Mouse (Mus musculus): ENCODE measurements around the gene Ghrhr.

Ghrhr gene

DNA sequence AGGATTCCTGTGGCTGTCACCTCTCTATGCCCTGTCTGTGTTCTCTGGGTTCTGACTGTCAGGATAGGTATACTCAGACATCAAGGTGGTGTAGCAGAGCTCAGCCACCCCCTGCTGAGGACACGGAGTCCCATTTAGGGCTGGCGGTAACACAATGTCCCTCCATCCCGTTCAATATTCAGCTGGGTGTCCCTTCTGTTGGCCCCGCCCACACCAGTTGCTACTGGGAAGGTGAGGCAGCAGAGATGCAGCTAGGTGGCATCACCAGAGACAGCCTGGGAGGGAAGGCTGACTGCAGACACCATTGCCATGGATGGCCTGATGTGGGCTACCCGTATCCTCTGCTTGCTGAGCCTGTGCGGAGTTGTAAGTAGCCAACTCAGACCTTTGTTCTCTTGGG is at the start of gene Ghrhr:
Gene Ghrhr (plus strand): TSS at position 220 of the 400 bp plus-strand sequence.
- DNase-seq (ENCODE audit: low spot score) = no peak

DNA sequence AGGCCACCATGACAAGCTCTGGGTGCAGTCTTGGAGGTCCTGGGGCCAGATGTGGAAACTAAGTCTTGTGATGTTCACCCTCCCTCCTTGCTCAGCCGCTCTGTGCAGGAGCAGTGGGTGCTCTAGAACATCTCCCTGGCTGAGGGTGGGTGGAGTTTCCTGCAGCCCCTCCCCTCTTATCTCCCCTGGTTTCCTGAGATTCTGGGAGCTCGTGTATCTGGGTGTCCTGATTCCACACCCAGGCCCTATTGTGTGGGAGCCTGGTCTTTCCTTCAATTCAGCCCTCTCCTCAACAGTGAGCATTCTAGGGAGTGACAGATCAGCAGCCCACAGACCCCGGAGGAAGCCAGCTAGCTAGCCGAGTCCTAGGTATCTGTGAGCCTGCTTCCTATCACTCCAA is 49.8 kb upstream of the Ghrhr start:
- DNase-seq (ENCODE audit: low spot score) = no peak

DNA sequence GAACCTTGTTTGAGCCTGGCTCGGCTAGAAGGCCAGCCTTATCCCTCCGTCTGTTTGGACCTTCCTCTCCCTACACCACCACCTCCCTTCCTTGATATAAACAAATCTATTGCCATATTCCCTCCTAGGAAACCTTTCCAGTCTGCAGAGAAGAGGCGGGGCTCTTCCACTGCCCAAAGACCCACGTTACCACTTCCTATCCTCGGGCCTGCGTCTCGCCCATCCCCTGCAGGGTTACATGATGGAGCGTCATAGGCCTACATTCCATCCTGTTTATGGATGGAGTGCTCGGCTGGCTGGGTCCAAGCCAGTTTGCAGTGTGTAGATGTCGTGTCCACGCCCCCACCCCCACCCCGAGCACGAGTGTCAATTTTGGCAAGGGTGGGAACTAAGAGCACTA is 48.8 kb upstream of the Ghrhr start:
- DNase-seq (ENCODE audit: low spot score) = no peak

DNA sequence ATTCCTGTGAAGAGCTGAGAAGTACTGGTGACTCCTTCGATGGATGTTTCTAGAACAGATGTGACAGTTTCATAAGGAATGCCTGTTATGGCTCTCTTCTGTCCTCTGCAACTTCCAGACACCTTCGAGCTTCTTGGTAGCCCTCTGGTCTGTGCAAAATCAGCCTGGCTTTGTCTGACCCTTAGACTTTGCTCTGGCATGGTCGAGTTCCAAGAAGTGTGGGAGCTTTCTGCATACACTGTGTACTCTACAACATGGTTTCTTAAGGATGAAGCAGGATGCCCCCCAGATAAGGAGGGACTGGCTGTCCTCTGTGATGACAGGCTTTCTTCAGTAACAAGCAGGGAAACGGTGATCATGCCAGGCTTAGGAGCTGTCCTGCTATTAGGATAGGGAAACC is 47.9 kb upstream of the Ghrhr start:
- no peak for DNase-seq (ENCODE audit: low spot score)

DNA sequence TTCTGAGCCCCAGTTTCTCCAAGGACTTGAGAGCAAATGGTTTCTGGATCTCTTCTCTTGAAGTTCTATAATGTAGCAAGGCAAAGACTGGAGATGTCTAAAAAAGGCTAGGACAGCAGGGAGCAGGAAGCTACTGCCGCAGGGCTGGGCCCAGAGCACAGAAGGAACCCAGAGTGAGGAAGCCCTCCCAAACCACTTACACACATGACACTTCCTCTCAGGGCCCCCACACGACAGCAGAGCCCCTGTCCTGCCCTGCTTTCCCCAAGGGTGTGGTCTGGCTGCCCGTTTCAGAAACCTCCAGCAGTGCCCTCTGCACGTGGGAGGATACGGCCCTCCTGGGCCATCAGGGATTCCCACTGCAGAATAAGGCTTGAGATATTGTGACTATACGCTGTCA is 44.8 kb upstream of the Ghrhr start:
- no peak for DNase-seq (ENCODE audit: low spot score)

DNA sequence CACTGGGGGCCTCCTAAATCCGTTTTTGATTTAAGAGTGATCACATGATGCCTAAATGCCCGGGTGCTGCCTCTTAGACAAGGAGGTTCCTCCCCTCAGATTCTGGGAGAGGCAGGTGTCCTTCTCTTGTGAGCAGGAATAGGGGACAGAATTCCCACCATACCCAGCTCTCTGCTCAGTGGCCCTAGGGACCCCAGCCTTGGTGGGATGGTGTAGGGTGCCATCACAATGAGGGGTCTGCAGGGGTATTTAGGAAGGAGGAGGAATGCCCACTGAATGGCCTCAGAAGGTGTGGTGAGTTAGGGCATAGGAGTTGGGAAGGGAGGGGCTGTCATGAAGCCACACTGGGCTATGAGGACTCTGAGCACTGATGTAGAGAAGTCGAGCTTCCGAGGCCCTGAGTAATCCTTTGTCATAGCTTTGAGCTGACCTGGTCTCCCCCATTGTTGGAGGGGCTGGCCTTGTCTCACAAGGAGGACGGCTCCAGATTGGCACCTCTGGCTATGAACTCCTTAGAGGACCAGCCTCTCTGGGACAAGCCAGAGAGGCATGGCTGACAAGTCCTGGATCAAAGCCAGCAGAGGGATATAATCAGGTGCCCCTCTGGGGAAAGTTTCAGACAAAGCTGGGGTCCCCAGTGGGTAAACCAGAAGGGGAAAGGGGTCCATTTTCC is 43.9 kb upstream of the Ghrhr start:
- no peak for DNase-seq (ENCODE audit: low spot score)

DNA sequence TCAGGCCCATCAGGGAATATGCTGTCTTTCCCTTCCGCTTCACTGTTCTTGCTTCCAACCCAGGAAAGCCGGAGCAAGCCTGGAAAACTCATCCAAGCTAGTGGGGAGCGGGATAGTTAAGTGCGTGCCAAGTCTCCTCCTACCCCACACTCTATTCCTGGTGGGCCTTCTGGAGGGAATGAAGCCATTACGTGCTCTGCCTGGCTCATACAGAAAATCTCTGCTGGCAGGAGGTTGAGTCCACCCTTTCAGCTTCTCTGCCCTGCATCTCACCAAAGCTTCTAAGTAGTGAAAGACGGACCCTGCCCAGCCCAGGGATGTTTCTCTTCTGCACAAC is 43.4 kb upstream of the Ghrhr start:
- no peak for DNase-seq (ENCODE audit: low spot score)

DNA sequence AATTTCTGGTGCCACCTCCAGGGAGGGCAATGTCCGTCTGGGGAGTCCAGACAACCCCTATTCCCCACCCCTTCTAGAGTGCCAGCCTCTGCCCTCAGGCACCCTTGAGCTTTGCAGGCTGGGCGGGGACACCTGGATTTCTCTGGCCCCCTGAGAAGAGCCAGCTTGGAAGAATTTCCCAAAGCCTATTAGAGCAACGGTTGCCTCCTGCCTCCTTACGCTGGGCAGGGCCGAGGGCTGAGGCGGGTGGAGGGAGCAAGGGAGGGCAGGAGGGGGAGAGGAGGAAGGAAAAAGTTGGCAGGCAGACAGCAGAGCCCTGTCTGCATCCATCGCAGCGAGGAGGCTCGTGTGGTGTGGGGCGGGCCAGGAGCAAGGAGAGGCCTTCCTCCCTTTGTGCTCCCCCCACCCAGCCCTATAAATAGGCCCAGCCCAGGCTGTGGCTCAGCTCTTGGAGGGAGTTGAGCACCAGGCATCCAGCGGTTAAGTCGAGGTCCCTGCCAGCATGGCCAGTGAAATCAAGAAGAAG is 40.0 kb upstream of the Ghrhr start, which contains the start of gene Aqp1:
Gene Aqp1 (plus strand): TSS at position 444 of the 526 bp plus-strand sequence.
- peak; percentile 47 for DNase-seq (ENCODE audit: low spot score)

DNA sequence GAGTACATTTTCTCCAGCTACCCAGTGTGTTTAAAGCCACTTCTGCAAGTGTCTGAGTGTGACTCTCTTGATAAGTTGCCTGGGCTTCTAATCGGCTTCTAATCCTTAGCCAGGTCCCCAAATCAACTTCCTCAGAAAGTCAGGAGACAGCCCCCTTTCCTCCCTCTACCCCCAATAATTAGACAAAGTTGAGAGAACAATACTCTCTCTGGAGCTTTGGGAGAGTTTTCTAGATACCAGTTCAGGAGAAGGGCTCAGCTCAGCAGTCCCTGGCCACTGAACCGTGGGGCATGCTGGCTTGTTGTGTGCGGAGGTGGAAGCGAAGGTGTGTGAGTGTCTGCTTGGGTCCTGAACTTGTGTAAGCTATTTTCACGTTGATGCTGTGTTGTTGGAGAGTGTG is 38.9 kb upstream of the Ghrhr start:
- DNase-seq (ENCODE audit: low spot score) = no peak

DNA sequence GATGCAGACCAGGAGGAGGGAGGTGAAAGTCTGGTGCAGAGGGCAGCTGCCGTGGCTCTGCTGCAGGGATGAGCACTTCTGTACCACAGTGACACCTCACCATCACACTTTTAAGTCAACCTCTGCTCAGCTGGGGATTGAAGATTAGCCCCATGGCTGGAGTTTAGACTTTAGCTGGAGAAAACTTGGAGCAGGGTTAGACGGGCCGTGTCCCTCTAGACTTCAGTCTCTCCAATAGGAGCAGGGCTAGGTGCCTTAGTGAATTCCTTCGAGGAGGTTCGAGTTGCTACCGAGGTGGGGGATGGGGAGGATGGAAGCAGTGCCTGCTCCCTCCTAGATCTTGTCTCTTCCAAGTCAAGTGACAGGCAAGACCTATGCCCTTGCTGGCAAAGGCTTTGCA is 38.0 kb upstream of the Ghrhr start:
- DNase-seq (ENCODE audit: low spot score) = no peak

DNA sequence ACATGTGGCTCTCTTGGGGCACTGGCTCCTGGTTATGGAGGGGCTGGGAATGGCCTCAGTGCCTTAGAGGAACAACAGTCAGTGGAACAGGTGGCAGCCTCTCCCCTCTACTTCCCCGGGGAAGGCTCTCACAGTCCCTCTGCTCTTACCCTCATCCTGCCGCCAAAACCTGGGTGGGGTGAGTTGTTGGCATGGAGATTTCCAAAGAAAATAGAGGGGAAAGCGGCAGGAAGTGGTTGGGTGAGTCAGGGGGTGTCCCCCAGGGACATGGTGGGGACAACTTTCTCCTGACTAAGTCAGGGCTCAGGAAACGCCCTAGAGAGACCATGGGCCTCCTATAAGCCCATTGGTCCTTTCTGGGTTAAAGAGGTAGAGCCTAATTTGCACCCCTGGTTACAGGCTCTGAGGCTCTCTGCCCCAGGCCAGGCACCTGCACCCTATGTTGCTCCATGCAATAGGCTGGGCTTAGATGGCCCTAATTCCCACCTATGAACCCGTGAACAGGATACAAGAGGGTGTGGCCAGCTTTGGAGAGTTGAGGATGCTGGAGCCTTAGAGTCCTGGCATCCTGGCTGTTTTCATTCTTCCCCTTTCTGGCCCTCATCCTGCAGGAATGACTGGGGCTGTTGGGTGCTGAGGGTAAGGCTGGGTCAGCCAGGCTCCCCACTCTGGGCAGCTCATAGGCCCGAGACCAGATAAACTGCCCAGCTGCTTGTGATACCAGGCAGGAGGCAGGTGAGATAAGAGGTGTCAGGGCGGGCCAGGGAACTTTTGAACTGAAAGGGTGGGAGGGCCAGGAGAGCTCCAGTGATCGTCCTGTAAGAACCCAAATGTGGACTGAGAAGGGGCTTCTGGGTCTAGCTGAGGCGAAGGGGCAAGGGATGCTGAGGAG is 36.9 kb upstream of the Ghrhr start:
- DNase-seq (ENCODE audit: low spot score) = no peak

DNA sequence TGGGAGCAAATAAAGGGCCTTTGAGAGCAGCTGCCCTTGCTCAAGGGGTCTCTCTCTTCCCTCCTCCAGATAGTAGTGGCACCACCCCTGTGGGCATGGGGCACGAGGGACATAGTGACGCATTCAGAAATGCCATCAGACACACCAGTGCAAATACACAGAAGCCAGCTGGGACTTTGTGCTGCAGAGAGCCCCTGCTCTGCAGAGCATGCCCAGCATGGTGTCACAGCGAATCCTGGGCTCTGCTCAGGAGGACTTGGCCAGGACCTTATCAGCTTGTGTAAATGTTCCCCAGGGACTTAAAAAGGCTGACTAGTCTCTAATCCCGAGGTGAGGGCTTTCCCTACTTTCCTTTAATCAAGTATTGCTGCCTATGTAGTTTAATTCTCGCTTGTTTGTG is 34.4 kb upstream of the Ghrhr start:
- DNase-seq (ENCODE audit: low spot score) = no peak

DNA sequence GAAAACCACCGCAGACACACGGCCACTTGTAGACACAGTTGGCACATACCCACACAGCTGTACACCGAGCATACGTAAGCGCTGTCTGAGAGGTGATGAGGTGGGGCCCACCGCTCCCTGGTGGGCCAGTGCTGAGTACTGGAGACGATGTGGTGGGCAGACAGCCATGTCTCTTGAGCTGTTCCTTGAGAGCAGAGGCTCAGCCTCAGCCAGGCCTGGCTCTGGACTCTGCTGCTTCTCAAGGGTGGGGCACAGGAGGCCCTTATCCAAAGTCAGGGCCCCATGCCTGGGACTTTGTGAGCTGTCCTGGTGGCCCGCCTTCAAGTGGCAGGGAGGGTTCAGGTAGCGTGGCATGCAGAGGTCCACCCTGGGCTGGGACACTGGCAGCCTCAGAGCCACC is 33.8 kb upstream of the Ghrhr start:
- no peak for DNase-seq (ENCODE audit: low spot score)

DNA sequence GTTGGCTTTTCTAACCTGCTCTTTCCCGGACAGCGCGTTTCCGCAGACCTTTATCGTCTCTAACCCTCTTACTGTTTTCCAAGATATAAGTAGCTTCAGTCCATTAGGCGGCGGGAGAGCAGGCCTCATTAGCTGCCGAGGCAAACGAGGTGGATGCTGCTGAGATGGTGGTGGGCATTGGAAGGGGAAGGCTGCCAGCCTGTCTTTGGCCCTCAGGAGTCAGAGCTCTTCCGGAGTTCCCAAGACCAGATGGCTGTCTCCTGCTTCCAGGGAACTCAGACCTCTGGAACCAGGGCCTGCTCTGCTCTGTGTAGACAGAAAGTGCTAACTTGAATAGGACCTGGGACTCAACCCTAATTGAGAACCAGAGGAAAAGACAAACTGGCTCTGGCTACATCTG is 32.6 kb upstream of the Ghrhr start:
- no peak for DNase-seq (ENCODE audit: low spot score)

DNA sequence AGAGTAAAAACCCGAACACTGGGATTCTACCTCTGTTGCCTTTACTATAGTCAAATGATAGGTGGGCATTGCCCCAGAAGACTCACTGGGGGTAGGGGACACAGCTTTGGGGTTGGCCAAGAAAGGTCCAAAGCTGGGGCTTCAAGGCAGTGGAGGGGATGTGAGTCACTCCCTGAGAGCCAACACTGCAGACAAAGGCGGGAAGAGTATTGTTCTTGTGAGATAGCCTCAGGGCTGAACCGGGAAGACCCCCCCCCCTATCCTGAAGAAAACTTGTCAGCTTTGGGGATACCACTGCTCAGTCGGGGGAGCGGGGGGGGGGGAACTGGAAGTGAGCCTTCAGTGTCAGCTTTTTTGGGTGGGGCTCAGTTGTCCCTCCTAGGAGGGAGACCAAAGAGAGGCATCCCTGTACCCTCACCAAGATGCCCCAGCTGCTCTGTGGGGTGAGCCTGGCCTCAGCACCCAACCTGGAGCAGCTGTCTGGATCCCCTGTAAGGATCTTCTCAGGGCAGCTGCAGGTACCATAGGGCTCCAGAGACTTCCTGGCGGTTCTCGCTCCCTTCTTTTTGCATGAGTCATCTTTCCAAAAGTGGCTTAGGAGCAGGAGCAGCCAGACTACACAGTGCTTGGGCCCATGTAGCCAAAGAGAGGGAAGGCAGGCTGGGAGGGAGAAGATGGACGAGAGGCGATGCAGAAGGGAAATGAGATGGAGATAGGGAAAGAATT is 31.6 kb upstream of the Ghrhr start:
- DNase-seq (ENCODE audit: low spot score) = no peak

DNA sequence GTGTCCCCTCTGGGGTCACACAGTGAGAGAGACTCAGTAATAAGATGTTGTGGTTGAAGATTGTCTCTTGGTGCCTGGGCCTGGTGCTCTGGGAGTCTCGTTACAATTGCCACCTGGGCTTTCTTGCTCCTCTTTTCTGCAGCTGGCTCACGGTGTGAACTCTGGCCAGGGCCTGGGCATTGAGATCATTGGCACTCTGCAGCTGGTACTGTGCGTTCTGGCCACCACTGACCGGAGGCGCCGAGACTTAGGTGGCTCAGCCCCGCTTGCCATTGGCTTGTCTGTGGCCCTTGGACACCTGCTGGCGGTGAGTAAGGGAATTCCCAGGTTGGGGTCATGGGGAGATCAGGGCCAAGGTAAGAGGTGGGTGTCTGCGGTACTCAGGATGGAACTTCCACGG is 30.8 kb upstream of the Ghrhr start:
- DNase-seq (ENCODE audit: low spot score) = no peak

DNA sequence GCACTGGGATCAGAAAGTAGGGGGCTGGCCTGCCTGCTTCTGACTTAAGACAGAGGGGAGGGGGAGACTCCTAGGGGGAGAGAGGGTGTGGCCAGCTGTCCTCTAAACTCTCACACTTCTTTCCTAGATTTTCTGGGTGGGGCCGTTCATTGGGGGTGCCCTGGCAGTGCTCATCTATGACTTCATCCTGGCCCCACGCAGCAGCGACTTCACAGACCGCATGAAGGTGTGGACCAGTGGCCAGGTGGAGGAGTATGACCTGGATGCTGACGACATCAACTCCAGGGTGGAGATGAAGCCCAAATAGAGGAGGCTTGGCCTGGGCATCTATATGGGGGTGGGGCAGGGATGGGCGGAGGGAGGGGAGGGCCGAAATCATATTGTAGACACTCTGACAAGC is 29.6 kb upstream of the Ghrhr start:
- DNase-seq (ENCODE audit: low spot score) = no peak

DNA sequence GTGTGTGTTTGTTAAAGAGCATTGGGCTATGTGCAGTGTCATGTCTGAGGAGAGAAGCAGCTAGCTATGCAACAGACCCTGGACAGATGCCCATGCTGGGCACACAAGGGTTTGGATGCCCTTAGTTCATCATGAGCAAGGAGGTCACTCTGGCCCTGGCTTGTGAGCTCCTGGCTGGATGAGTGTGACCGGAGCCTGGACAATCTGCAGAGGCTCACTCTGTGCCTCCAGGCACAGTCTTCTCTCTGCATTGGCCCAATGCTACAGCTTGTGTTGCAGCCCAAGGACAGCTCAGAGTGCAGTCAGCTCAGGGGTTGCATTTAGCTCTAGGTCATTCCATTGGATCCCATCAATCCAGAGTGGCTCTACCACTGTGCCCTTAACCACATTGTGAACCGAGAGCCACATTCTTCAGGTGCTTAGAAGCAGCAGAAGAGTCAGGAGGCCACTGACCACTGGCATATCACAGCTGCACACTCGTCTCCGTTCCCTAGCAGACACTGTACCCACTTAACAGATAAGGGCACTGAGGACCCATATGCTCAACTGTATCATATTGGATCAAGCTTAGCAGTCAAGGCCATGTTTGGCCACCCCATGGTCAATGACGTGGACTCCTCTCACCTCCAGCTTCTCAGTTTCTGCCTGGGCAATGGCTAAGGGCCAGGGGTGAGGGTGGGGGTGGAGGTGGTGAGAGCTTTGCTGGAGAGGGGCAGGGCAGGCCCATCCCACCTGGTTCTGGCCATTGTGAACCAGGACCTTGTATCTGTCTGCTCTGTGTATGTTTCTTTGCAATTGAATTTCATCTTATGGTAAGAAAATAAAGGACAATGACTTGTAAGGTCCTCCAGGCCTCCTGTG is 28.2 kb upstream of the Ghrhr start:
- DNase-seq (ENCODE audit: low spot score) = no peak

DNA sequence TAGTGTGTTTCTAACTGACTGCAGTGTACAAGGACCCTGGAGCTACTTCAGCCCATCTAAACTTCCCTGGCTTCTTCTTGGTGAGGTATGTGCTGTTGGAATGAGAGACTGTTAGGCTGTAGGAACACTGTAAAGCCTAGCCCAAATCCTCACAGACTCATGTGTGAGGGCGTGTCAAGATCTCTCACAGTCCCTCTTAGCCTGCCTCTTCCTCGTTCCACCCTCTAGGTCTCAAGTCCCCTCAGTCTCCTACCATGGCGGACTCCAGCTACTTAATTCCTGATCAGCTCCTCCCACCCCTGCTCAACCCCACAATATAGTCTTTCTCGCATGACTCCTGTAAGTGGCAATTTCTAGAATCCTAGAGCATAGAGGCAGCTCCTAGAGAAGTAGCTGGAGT is 26.9 kb upstream of the Ghrhr start:
- no peak for DNase-seq (ENCODE audit: low spot score)

DNA sequence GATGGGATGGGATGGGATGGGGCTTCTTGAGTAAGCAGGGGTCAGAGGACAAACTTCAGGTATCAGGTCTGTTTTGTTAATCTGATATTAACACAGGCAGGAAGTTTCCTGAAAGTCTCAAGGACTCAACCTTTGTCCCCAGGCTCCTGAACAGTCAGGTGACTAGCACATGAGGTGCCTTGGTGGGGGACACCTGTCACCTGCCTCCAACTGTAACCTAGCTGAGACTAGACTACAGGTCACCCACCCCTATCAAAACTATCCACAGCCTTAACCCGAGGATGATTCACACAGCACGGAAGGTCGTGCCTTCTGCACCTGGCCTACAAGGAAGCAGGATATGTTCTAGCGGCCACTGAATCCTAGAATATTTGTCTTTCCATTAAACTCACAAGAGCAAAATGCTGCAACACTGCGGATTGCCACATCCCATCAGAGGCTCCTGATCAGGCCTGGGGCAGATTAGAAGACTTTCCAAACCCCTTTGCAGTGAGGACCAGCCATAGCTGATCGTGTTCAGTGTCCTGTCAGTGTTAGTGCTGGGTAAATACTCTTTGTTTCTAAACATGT is 25.6 kb upstream of the Ghrhr start:
- no peak for DNase-seq (ENCODE audit: low spot score)

DNA sequence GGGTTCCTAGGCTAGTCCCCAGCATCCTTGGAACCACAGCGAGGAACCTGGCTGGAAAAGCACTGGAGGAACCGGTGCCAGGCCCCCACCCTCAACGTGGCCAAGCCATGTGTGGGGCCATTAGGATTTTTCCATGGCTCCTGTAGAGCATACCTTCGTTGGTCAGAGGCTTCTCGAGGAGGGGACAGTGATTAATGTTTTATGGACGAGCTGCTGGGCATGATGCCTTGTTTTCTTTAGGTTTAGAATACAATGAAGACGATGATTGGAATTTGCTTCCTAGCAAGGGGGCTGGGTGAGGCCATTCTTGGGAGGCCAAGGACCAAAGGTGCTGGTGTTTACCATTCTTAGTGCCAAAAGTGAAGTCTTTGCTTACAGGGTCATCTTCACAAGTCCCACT is 24.4 kb upstream of the Ghrhr start:
- no peak for DNase-seq (ENCODE audit: low spot score)
